Mouse (Mus musculus): Measurements from ENCODE around the gene Otud7a. TPM values are rescaled to one million over a fixed set of nuclear protein-coding genes. Genes with fewer than 3 reads are reported as not detected.

Otud7a gene
- polyA plus RNA-seq, 1 experiment, result 16.0 TPM

DNA sequence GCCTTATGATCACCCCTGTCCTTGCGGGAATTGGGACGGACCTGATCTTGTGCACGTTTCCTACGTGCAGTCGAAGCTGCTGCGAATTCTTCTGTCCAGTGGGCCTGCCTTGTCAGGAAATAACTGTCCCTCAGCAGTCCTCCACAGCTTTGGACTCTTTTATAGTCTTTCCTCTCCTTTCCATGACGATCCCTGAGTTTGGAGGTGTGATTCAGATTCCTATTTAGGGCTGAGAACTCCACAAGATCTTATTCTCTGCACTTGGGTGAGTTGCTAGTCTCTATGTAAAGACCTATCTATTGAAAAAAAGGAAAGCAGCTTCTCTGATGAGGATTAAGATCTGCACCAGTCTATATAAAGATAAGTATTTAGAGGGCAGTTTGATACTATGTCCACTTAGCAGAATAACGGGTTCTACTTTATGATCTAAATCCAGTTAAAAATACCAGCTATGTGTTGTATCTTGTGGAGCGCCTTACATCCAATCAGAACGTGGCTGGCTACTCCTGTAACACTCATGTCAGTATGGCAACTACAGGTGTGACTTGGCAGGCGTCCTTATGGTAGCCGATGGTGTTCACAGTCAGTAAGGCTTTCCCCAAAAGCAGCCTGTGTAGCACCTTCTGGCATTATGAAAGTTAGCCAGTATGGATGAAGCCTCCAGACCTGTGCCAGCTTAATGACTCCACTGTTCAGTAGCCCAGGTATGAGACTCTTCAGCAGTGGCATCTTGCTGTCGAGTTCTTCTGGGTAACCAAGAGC lies 274.8 kb downstream of the Otud7a start:
- TF ChIP-seq POLR2A (IDR thresholded peaks at IDR 0.05; ENCODE audit: borderline replicate concordance, extremely low read depth, insufficient read depth, insufficient read length, poor library complexity, severe bottlenecking) (no peak), CTCF (IDR thresholded peaks at IDR 0.05; ENCODE audit: borderline replicate concordance, extremely low read depth, insufficient read depth, insufficient read length) (no peak)

DNA sequence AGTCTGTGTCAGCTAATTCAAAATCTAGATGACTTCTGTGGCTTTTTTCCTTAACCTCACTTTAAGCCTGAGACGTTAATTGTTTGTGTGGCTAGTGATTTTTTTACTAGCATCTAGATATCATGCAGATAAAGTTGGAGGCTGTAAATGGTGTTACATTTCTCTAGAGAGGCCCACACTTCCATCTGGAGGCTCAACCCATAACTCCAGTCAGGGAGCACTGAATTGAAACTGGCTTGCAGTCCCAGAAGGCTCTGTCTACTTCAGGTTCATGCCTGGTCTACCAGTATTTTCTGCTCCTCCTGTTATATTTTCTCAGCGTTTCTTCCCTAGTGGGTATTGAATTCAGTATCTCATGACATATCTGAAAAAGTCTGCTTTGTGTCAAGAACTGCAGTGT lies 276.1 kb downstream of the Otud7a start:
- no peak for TF ChIP-seq CTCF (IDR thresholded peaks at IDR 0.05; ENCODE audit: borderline replicate concordance, extremely low read depth, insufficient read depth, insufficient read length)
- no peak for TF ChIP-seq POLR2A (IDR thresholded peaks at IDR 0.05; ENCODE audit: borderline replicate concordance, extremely low read depth, insufficient read depth, insufficient read length, poor library complexity, severe bottlenecking)
- DNase-seq (ENCODE audit: low read depth), result no peak

More for the DNA sequence above, 274.8 kb downstream of the Otud7a start:
- no peak for DNase-seq (ENCODE audit: low read depth)

DNA sequence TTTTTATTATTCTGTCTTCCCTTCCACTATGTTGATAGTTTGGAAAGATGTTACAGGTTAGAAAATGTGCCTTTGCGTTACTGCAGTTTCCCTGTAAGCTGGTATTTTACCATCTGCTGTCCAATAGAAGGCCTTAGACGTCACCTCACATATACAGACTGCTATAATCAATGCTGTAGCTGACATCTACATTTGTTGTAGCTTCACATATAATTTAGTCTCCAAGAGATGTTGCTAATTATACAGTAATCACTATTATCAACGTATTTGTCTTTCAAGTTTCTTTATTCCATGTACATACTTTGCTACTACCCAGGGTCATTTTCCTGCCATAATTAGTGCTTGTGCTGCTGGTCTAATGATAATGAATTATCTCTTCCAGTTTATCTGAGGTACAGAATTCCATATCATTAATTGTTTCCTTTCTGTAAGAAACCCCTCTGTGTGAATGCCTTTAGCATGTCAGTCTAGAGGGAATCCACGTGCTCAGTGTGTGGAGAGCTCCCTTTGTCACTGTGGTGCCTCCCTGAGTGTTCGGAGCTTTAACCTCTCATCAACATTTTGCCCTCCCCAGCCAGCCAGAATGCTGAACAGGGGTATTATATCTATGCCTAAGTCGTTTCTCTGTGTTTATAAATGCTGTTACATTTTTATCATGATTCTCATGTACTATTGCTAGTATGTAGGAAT lies 280.6 kb downstream of the Otud7a start:
- DNase-seq (ENCODE audit: low read depth), result peak; percentile 59
- TF ChIP-seq CTCF (IDR thresholded peaks at IDR 0.05; ENCODE audit: borderline replicate concordance, extremely low read depth, insufficient read depth, insufficient read length) (no peak), POLR2A (IDR thresholded peaks at IDR 0.05; ENCODE audit: borderline replicate concordance, extremely low read depth, insufficient read depth, insufficient read length, poor library complexity, severe bottlenecking) (no peak)

DNA sequence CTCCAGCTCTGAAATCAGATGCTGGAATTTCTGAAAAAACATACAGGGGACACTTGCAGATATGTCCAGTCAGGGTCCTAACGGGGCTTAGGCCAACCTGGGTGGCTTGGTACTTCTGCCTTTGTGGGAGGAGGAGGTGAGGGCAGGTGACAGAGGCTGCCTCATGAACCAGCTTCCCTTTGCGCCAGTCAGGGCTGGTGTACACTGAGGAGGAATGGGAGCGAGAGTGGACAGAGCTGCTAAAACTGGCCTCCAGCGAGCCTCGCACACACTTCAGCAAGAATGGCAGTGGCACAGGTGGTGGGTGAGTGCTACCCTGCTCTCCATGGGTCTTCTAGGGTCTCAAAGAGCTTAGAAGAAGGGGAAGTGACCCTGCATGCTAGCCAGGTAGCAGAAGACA lies 285.1 kb downstream of the Otud7a start:
- TF ChIP-seq CTCF (IDR thresholded peaks at IDR 0.05; ENCODE audit: borderline replicate concordance, extremely low read depth, insufficient read depth, insufficient read length) (no peak), POLR2A (IDR thresholded peaks at IDR 0.05; ENCODE audit: borderline replicate concordance, extremely low read depth, insufficient read depth, insufficient read length, poor library complexity, severe bottlenecking) (no peak)

DNA sequence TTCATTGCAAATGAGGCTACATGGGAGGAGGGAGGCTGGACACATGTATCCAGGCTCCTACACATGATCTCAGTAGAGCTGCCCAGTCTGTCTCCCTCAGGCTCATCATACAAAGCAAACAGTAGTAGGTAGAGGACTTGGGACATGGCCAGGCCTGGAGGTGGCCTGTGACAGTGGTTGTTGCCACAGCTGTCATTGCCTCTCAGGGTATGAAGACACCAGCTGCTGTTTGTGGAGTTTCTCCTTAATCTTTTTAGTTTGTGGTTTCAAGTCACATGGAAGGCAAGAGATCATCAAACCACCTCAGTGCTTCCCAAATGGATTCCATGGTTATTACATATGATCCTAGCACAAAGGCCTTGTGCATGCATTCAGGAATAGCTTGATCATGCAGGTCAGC lies 285.5 kb downstream of the Otud7a start:
- no peak for DNase-seq (ENCODE audit: low read depth)
- TF ChIP-seq POLR2A (IDR thresholded peaks at IDR 0.05; ENCODE audit: borderline replicate concordance, extremely low read depth, insufficient read depth, insufficient read length, poor library complexity, severe bottlenecking) (no peak), CTCF (IDR thresholded peaks at IDR 0.05; ENCODE audit: borderline replicate concordance, extremely low read depth, insufficient read depth, insufficient read length) (no peak)

More for the DNA sequence above, 285.1 kb downstream of the Otud7a start:
- DNase-seq (ENCODE audit: low read depth), result no peak

DNA sequence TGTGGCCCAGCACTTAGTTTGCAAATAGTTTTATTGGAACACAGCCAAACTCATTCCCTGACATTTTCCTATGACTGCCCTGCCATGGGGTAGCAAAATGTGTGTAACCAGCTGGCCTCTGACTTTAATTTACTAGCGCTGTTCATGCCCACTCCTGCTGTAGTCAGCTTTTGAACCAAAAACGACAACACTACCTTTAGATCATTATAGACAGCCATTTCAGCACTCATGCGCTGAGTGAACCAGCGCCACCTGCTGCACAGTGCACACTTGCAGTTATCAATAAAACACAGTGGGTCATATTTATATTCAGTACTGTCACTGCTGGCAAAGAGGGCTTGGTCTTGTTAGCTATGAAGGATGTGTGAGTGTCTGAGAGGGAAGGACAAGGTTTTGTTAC lies 293.2 kb downstream of the Otud7a start:
- TF ChIP-seq CTCF (IDR thresholded peaks at IDR 0.05; ENCODE audit: borderline replicate concordance, extremely low read depth, insufficient read depth, insufficient read length) (peak; percentile 62; the same call in 1 of the 2 replicates), POLR2A (IDR thresholded peaks at IDR 0.05; ENCODE audit: borderline replicate concordance, extremely low read depth, insufficient read depth, insufficient read length, poor library complexity, severe bottlenecking) (no peak)
- DNase-seq (ENCODE audit: low read depth), result peak; percentile 58

DNA sequence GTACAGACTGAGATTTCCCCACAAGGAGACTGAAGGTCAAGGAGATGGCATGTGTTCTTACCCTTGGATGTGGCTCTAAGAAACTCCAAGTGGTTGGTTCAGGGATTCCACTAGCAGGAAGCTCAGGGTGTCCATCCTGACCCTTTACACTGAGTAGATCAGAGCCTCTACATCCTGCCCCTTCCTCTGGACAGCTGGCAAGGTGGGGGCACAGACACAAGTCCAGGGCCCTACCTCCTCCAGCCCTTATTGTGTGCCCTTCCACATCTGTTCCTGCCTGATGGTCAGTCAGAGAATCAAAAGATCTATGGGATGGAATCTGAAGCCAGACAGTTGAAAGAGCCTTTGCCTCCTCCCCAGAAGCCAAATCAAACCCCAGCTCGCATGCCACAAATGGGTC lies 293.6 kb downstream of the Otud7a start:
- TF ChIP-seq CTCF (IDR thresholded peaks at IDR 0.05; ENCODE audit: borderline replicate concordance, extremely low read depth, insufficient read depth, insufficient read length), result no peak
- TF ChIP-seq POLR2A (IDR thresholded peaks at IDR 0.05; ENCODE audit: borderline replicate concordance, extremely low read depth, insufficient read depth, insufficient read length, poor library complexity, severe bottlenecking), result no peak
- no peak for DNase-seq (ENCODE audit: low read depth)

DNA sequence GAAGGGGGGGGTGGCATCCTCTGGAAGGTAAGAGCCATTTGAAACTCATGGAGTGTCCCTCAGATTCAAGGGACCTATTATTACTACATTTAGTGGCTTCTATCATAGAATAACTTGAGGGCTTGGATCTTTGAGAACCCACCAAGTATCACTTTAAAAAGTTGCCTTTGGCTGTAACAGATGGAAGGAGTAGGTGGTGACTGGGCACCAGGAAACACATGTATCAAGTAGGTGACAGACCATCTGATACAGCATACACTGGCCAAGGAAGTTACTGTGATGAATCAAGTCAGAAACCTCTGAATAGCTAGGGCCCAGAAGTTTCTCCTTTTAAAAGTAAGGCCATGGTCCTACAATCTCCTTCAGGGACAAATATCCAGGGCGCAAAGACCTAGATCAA lies 298.6 kb downstream of the Otud7a start:
- DNase-seq (ENCODE audit: low read depth), result no peak
- TF ChIP-seq POLR2A (IDR thresholded peaks at IDR 0.05; ENCODE audit: borderline replicate concordance, extremely low read depth, insufficient read depth, insufficient read length, poor library complexity, severe bottlenecking) (no peak), CTCF (IDR thresholded peaks at IDR 0.05; ENCODE audit: borderline replicate concordance, extremely low read depth, insufficient read depth, insufficient read length) (no peak)

DNA sequence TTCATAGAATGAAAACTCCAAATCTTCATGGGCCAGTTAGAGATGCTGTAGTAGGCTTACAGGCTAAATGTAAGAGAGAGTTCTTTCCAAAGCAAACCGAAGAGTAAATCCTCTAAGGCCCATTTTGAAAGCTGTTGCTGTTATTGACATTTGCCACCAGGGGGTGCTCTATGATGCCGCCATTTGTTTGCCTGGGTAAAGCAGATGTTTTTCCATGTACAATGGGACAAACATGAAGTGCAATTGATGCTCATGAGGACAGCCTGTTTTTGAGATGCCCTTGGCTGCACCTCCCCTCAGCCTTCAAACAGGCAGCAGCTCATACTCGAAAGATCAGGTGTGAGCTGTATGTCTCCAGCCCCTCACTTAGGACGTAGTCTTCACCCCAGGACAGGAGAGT lies 307.5 kb downstream of the Otud7a start:
- DNase-seq (ENCODE audit: low read depth), result peak; percentile 80
- TF ChIP-seq CTCF (IDR thresholded peaks at IDR 0.05; ENCODE audit: borderline replicate concordance, extremely low read depth, insufficient read depth, insufficient read length), result peak; percentile 79; the same call in 1 of the 2 replicates
- no peak for TF ChIP-seq POLR2A (IDR thresholded peaks at IDR 0.05; ENCODE audit: borderline replicate concordance, extremely low read depth, insufficient read depth, insufficient read length, poor library complexity, severe bottlenecking)

DNA sequence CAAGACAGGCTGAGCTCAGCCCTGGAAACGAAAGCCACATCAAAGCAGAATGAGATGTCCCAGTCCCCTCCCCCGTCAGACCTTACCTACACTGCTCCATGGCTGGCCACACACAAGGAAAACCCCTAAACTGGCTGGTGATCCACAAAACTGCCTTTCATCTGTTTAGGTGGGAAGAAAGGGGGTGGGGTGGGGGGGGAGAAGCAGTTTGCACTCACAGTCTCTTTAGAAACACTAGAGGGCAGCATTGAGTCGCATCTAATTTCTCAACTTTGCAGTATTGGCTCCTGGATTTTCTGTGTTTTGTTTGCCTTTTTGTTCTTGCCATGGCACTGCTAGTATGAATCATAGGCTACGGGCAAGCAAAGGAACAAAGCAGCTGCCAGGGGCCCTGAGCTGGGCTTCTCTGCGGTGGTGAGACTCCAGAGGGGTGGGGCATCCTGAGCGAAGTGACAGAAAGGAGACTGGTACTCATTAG lies 308.8 kb downstream of the Otud7a start:
- DNase-seq (ENCODE audit: low read depth), result peak; percentile 89

More for the DNA sequence above, 308.8 kb downstream of the Otud7a start:
- TF ChIP-seq POLR2A (IDR thresholded peaks at IDR 0.05; ENCODE audit: borderline replicate concordance, extremely low read depth, insufficient read depth, insufficient read length, poor library complexity, severe bottlenecking) (no peak), CTCF (IDR thresholded peaks at IDR 0.05; ENCODE audit: borderline replicate concordance, extremely low read depth, insufficient read depth, insufficient read length) (peak; percentile 59; the same call in 1 of the 2 replicates)

Measured in brain, embryonic 14.5 days (tissue).